Mouse (Mus musculus) ES-Bruce4 (cell line): ENCODE results near the gene Bace2. TPM values are rescaled to one million over a fixed set of nuclear protein-coding genes. Genes with fewer than 3 reads are reported as not detected.
A peak's percentile ranks its signal among the peaks of the same experiment; 100 is the strongest.

ENCODE experiments used
- H3K27ac ChIP-seq: 2 replicates; pipeline ENCODE4 v1.5.1; 2012; ENCODE audit warnings: low read length, inconsistent platforms; ENCODE audit not compliant: insufficient read depth
- H3K27me3 ChIP-seq: 2 replicates; pipeline ENCODE4 v1.6.1; 2012; ENCODE audit warnings: mild to moderate bottlenecking, low read length, inconsistent platforms; ENCODE audit not compliant: control insufficient read depth, poor library complexity, insufficient read depth, severe bottlenecking
- H3K36me3 ChIP-seq: 2 replicates; pipeline ENCODE4 v1.6.1; 2012; ENCODE audit warnings: inconsistent platforms, mild to moderate bottlenecking, low read length, moderate library complexity; ENCODE audit not compliant: control insufficient read depth, poor library complexity, insufficient read depth, severe bottlenecking
- H3K4me1 ChIP-seq: one replicate; pipeline ENCODE4 v1.8.1; 2011; ENCODE audit warnings: low read length; ENCODE audit not compliant: control insufficient read depth, insufficient read depth
- H3K4me3 ChIP-seq: 2 replicates; pipeline ENCODE4 v1.5.1; 2011; ENCODE audit warnings: low read depth, mild to moderate bottlenecking, low read length
- H3K9ac ChIP-seq: 2 replicates; pipeline ENCODE4 v1.6.1; 2012; ENCODE audit warnings: low read depth, mild to moderate bottlenecking, inconsistent platforms; ENCODE audit not compliant: poor library complexity, severe bottlenecking
- H3K9me3 ChIP-seq: replicated peaks from 2 replicates; pipeline ENCODE4 v1.6.1; 2012; ENCODE audit warnings: mild to moderate bottlenecking, low read length, inconsistent platforms; ENCODE audit not compliant: control insufficient read depth, poor library complexity, insufficient read depth, severe bottlenecking
- CTCF ChIP-seq: IDR thresholded peaks from one replicate; pipeline ENCODE4 v1.8.1; 2011; ENCODE audit warnings: low read depth, low read length
- EP300 ChIP-seq: IDR thresholded peaks from 2 replicates; pipeline ENCODE4 v1.6.1; 2011; ENCODE audit warnings: low read depth, low read length; ENCODE audit not compliant: insufficient read depth
- POLR2A ChIP-seq: IDR thresholded peaks from one replicate; pipeline ENCODE4 v1.8.1; 2011; ENCODE audit warnings: low read length; ENCODE audit not compliant: insufficient read depth
- polyA plus RNA-seq: library from polyadenylated mRNA; stranded (reverse); fragments of >200 nt; gene quantifications from 2 replicates; pipeline ENCODE4 v1.2.4, GENCODE M21; 2011; ENCODE audit warnings: low read depth; ENCODE audit not compliant: missing spikeins, insufficient read depth, insufficient read length

Gene Bace2
- polyA plus RNA-seq: not detected in 2 replicates

GRCm38 (mm10) chr16:97356499-97357187 lies at the start of gene Bace2:
Bace2 (plus strand) TSS chr16:97356742.
- Histone ChIP-seq H3K4me3 (peak within 1 kb of the TSS; percentile 55), H3K27me3 (peaks cover 2% of the 10 kb centered on the region; the same call in 1 of the 2 replicates), H3K27ac (no peak within 1 kb of the TSS), H3K9ac (peak within 1 kb of the TSS; percentile 23; the same call in 1 of the 2 replicates), H3K36me3 (no peaks in the 10 kb centered on the region), H3K4me1 (no peaks in the 10 kb centered on the region), H3K9me3 (no peaks in the 10 kb centered on the region)
- peak; percentile 26 for TF ChIP-seq CTCF
- no peak for TF ChIP-seq POLR2A

GRCm38 (mm10) chr16:97307594-97307993 lies 48.9 kb upstream of the Bace2 start:
- Histone ChIP-seq H3K36me3 (no peaks in the 10 kb centered on the region), H3K4me1 (no peaks in the 10 kb centered on the region), H3K27me3 (no peaks in the 10 kb centered on the region), H3K9ac (no peak overlapping the region), H3K4me3 (no peak overlapping the region), H3K9me3 (no peaks in the 10 kb centered on the region), H3K27ac (no peak overlapping the region)
- no peak for TF ChIP-seq POLR2A
- no peak for TF ChIP-seq EP300
- TF ChIP-seq CTCF: no peak

- Histone ChIP-seq H3K36me3 (no peaks in the 10 kb centered on the region), H3K9me3 (no peaks in the 10 kb centered on the region), H3K9ac (no peak overlapping the region), H3K4me1 (no peaks in the 10 kb centered on the region), H3K4me3 (no peak overlapping the region), H3K27me3 (no peaks in the 10 kb centered on the region), H3K27ac (no peak overlapping the region)
- TF ChIP-seq POLR2A: no peak
- TF ChIP-seq EP300: no peak
- TF ChIP-seq CTCF: no peak
These were observed 46.6 kb upstream of the Bace2 start for GRCm38 (mm10) chr16:97309796-97310569.

GRCm38 (mm10) chr16:97310570-97310846 lies 46.0 kb upstream of the Bace2 start:
- H3K4me3 ChIP-seq: no peak overlapping the region
- H3K36me3 ChIP-seq: no peaks in the 10 kb centered on the region
- H3K9ac ChIP-seq: no peak overlapping the region
- no peaks in the 10 kb centered on the region for H3K27me3 ChIP-seq
- no peaks in the 10 kb centered on the region for H3K4me1 ChIP-seq
- no peak overlapping the region for H3K27ac ChIP-seq
- no peak for TF ChIP-seq CTCF
- TF ChIP-seq EP300: no peak
- TF ChIP-seq POLR2A: no peak
- no peaks in the 10 kb centered on the region for H3K9me3 ChIP-seq

- H3K27ac ChIP-seq: no peak overlapping the region
- TF ChIP-seq EP300: no peak
- peak; percentile 61 for TF ChIP-seq CTCF
These were observed 43.4 kb upstream of the Bace2 start for GRCm38 (mm10) chr16:97312960-97313686.

GRCm38 (mm10) chr16:97321576-97321975 lies 35.0 kb upstream of the Bace2 start:
- Histone ChIP-seq H3K27ac (no peak overlapping the region), H3K9ac (no peak overlapping the region), H3K4me3 (no peak overlapping the region), H3K27me3 (no peaks in the 10 kb centered on the region), H3K36me3 (no peaks in the 10 kb centered on the region), H3K4me1 (no peaks in the 10 kb centered on the region), H3K9me3 (no peaks in the 10 kb centered on the region)
- TF ChIP-seq POLR2A (no peak), EP300 (no peak), CTCF (no peak)

More at GRCm38 (mm10) chr16:97312960-97313686, 43.4 kb upstream of the Bace2 start:
- H3K4me1 ChIP-seq: no peaks in the 10 kb centered on the region
- no peaks in the 10 kb centered on the region for H3K9me3 ChIP-seq
- H3K9ac ChIP-seq: no peak overlapping the region
- H3K27me3 ChIP-seq: no peaks in the 10 kb centered on the region
- no peaks in the 10 kb centered on the region for H3K36me3 ChIP-seq
- H3K4me3 ChIP-seq: no peak overlapping the region
